Mouse (Mus musculus): ENCODE measurements at regions not wholly inside any gene's neighbourhood (a gene's known extent, or its start where the extent isn't known, plus 50 kb on each side); places are given as distances from the start of the nearest gene placed in this dataset.

DNA sequence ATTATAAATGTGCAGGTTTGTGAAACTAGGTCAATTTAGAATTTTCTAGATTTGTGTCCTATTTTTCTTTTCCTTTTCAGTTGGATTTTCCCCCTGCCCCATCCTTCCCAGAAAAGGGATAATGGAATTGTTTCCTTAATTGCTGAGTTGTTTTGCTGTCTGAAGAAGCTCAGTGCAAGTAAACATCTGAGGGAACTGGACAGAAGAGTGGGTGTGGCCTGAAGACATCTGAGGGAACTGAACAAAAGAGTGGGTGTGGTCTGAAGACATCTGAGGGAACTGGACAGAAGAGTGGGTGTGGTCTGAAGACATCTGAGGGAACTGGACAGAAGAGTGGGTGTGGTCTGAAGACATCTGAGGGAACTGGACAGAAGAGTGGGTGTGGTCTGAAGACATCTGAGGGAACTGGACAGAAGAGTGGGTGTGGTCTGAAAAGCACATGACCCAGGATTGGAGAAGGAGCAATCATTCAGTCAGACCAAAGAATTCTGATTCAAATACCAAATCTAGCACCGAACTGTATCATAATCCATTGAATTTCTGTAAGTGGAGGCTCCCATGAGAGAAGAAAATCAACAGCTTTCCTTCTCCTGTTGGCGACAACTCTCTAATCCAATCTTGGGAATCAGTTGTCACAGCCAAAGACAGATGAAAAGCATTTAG is 1479.8 kb downstream of the 4930444P10Rik start:
- no peaks in the 10 kb centered on the region for H3K36me3 ChIP-seq
- WGBS: 94% methylated on average over 2 of the region's 2 CpGs
- no peak for ATAC-seq (ENCODE audit: low FRiP score)
- no peaks in the 10 kb centered on the region for H3K4me1 ChIP-seq
- no peak overlapping the region for H3K4me3 ChIP-seq
- H3K27ac ChIP-seq: no peak overlapping the region
- no peaks in the 10 kb centered on the region for H3K9me3 ChIP-seq (replicated peaks)
- H3K9ac ChIP-seq: no peak overlapping the region
- H3K27me3 ChIP-seq: no peaks in the 10 kb centered on the region
- H3K4me2 ChIP-seq (replicated peaks): no peak overlapping the region

DNA sequence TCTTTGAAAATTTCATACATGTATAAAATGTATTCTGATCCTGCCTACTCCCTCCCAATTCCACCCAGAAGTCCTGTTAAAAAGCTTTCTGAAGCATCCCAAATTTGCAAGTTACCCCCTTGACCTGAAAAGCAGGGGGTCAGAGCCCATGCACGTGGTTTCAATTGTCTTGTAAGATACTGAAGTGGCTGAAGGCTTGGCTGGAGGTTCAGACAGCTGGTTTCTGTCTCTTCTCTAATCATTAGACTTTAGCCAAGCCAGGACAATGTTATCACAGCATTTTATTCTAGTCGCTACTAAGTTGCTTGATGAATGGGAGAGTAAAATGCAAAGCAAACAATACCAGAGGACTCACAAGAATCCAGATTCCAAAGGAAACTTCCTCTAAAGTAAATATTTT is 1484.1 kb downstream of the 4930444P10Rik start:
- Histone ChIP-seq H3K27ac (no peak overlapping the region), H3K36me3 (no peaks in the 10 kb centered on the region), H3K4me1 (no peaks in the 10 kb centered on the region), H3K9ac (no peak overlapping the region), H3K4me3 (no peak overlapping the region), H3K4me2 (replicated peaks) (no peak overlapping the region), H3K9me3 (replicated peaks) (no peaks in the 10 kb centered on the region), H3K27me3 (no peaks in the 10 kb centered on the region)
- WGBS: 16% methylated on average over 2 of the region's 2 CpGs
- no peak for ATAC-seq (ENCODE audit: low FRiP score)

DNA sequence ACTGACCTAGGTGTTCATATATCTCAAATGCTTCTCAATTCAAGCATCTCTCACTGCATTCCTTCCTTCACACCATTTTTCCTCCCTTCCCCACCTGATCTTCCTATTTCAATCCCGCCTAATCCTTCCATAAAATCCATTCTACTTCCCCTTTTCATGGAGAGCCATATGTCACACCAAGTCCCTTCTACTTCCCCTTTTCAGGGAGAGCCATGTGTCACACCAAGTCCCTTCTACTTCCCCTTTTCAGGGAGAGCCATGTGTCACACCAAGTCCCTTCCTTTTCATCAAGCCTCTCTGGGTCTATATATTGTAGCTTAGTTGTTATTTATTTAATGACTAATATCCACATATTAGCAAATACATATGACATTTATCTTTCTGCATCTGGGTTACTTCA is 1497.2 kb downstream of the 4930444P10Rik start:
- Histone ChIP-seq H3K4me1 (no peaks in the 10 kb centered on the region), H3K9me3 (replicated peaks) (no peaks in the 10 kb centered on the region), H3K4me3 (no peak overlapping the region), H3K4me2 (replicated peaks) (no peak overlapping the region), H3K27ac (no peak overlapping the region), H3K9ac (no peak overlapping the region), H3K27me3 (no peaks in the 10 kb centered on the region), H3K36me3 (no peaks in the 10 kb centered on the region)
- WGBS: 79% methylated on average over 1 of the region's 1 CpGs
- no peak for ATAC-seq (ENCODE audit: low FRiP score)

DNA sequence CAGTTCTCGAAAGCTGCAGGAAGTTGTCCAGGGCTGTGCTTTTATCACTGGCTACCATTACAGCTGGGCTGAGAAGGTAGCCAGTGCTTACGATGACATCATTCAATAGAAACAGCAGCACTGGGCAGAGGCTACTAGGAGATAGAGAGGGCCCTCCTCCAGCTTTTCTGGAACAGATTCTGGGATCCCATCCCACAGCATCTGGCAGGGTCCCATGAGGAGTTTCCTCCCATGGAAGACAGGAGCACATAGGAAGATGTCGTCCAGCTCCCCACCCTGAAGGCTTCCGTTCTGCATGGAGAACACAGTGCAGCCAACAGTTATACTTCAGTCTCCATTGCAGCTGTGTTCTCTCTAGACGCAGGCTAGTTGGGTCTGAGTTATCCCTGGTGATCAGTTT is 1503.2 kb downstream of the 4930444P10Rik start:
- Histone ChIP-seq H3K4me2 (replicated peaks) (no peak overlapping the region), H3K9me3 (replicated peaks) (no peaks in the 10 kb centered on the region), H3K9ac (no peak overlapping the region), H3K27ac (no peak overlapping the region), H3K4me1 (no peaks in the 10 kb centered on the region), H3K4me3 (no peak overlapping the region), H3K36me3 (no peaks in the 10 kb centered on the region), H3K27me3 (no peaks in the 10 kb centered on the region)
- 92% methylated on average over 5 of the region's 5 CpGs for WGBS
- ATAC-seq (ENCODE audit: low FRiP score): no peak

DNA sequence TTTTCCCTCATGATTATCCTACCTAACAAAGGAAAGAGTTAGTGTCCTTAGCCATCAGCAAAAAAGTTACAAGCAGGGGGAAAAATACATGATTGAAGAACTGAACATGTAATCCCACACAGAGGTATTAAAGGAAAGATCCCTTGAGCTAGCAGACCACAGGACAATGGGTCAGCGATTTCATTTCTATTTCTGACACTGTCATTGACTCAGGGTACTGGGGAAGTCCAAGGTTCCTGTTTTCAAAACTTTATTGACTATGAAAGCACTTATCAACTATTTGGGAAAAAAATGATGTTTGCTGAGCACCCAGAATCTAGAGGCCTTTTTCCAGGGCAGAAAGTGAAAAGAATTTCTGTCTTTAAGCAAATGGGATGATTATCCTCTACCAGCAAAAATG is 1513.7 kb downstream of the 4930444P10Rik start:
- ATAC-seq (ENCODE audit: low FRiP score): no peak
- H3K4me1 ChIP-seq: no peaks in the 10 kb centered on the region
- 83% methylated on average over 1 of the region's 1 CpGs for WGBS
- H3K36me3 ChIP-seq: no peaks in the 10 kb centered on the region
- no peaks in the 10 kb centered on the region for H3K27me3 ChIP-seq
- no peak overlapping the region for H3K9ac ChIP-seq
- no peak overlapping the region for H3K4me3 ChIP-seq
- no peaks in the 10 kb centered on the region for H3K9me3 ChIP-seq (replicated peaks)
- no peak overlapping the region for H3K27ac ChIP-seq
- no peak overlapping the region for H3K4me2 ChIP-seq (replicated peaks)

DNA sequence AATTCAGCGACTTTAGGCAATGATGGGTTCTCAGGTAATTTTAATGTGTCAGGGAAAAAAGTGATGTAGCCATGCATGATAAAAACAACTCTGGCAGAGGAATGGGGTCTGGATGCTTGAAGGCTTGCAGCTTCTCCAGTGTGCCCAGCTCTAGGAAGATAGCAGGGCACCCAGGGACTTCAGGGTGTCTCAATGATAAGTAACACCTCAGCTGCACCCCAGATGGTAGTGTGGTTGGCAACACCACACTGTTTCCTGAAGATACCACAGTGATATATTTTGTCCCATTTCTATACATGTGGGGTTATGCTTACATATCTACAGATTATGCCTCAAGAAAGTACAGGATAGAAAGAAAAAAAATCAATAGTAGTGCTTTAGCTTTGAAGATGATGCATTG is 1516.9 kb downstream of the 4930444P10Rik start:
- H3K4me1 ChIP-seq: no peaks in the 10 kb centered on the region
- no peak for ATAC-seq (ENCODE audit: low FRiP score)
- WGBS: 100% methylated on average over 1 of the region's 1 CpGs

DNA sequence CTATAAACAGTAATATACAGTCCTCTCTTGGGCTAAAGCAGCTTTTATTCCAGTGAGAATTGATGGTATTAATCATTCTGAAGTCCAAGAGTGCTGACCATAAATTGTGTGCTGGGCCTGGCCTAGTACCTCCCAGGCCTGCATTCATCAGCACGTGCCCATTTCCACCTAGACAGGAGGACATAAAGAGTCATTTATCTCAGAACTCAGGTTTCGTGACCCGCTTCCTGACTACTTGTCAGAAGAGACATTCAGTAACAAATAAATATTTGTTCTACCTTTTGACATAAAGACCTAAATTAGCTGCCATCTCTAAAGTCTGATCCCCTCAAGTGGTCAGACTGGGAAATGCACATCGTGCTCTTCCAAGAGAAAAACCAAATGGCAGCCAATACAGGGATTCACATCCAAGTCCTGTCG is 1522.6 kb downstream of the 4930444P10Rik start:
- Histone ChIP-seq H3K27ac (no peak overlapping the region), H3K27me3 (no peaks in the 10 kb centered on the region), H3K4me2 (replicated peaks) (no peak overlapping the region), H3K36me3 (no peaks in the 10 kb centered on the region), H3K9me3 (replicated peaks) (no peaks in the 10 kb centered on the region), H3K4me3 (no peak overlapping the region), H3K9ac (no peak overlapping the region), H3K4me1 (no peaks in the 10 kb centered on the region)
- ATAC-seq (ENCODE audit: low FRiP score): peak; percentile 52; the same call in 1 of the 2 replicates
- WGBS: 24% methylated on average over 5 of the region's 5 CpGs

More for the DNA sequence above, 1516.9 kb downstream of the 4930444P10Rik start:
- Histone ChIP-seq H3K27ac (no peak overlapping the region), H3K36me3 (no peaks in the 10 kb centered on the region), H3K4me3 (no peak overlapping the region), H3K9ac (no peak overlapping the region), H3K4me2 (replicated peaks) (no peak overlapping the region), H3K27me3 (no peaks in the 10 kb centered on the region), H3K9me3 (replicated peaks) (no peaks in the 10 kb centered on the region)

DNA sequence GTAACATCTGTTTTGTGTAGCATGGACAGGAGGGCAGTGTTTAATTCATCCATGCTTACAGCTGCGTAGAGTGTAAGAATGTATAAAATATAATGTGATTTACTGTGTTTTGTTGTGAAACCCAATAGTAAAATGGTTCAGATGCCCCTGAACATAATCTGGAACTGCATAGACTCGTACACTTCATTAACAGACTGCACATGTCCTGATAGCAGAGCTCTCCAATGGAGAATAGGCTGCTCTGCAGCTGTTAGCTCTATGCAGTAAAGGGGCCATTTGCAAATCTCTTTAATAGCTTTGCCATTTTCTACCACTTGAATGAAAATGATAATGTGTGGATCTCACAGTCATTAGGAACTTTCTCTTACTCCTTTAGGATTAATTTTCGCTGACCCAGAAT is 1523.0 kb downstream of the 4930444P10Rik start:
- Histone ChIP-seq H3K36me3 (no peaks in the 10 kb centered on the region), H3K4me3 (no peak overlapping the region), H3K27me3 (no peaks in the 10 kb centered on the region), H3K9ac (no peak overlapping the region), H3K27ac (no peak overlapping the region), H3K4me1 (no peaks in the 10 kb centered on the region), H3K4me2 (replicated peaks) (no peak overlapping the region), H3K9me3 (replicated peaks) (no peaks in the 10 kb centered on the region)
- peak; percentile 71; the same call in 1 of the 2 replicates for ATAC-seq (ENCODE audit: low FRiP score)
- 67% methylated on average over 3 of the region's 3 CpGs for WGBS

DNA sequence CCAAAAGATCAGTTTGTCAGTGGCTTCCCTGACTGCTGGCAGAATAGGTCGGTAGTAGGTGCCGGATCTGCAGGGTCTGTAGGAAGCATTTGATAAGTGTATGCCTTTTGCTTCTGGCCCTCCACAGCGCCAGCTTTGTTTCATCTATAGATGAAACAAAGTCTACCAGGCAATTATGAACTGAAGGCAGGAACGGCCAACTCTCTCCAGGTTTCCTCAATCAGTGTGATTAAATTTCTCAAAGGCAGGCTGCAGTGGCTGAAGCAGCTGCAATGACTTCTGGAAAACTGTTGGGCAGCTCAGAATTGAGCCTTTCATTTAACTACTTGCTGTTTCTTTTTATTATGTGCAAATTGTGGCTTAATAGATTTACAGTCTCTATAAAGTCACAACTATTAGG is 1526.1 kb downstream of the 4930444P10Rik start:
- no peak overlapping the region for H3K4me3 ChIP-seq
- ATAC-seq (ENCODE audit: low FRiP score): no peak
- WGBS: 68% methylated on average over 4 of the region's 4 CpGs
- H3K36me3 ChIP-seq: no peaks in the 10 kb centered on the region
- H3K4me1 ChIP-seq: no peaks in the 10 kb centered on the region
- no peak overlapping the region for H3K4me2 ChIP-seq (replicated peaks)
- H3K27ac ChIP-seq: no peak overlapping the region
- H3K9me3 ChIP-seq (replicated peaks): no peaks in the 10 kb centered on the region
- H3K27me3 ChIP-seq: no peaks in the 10 kb centered on the region
- H3K9ac ChIP-seq: no peak overlapping the region

DNA sequence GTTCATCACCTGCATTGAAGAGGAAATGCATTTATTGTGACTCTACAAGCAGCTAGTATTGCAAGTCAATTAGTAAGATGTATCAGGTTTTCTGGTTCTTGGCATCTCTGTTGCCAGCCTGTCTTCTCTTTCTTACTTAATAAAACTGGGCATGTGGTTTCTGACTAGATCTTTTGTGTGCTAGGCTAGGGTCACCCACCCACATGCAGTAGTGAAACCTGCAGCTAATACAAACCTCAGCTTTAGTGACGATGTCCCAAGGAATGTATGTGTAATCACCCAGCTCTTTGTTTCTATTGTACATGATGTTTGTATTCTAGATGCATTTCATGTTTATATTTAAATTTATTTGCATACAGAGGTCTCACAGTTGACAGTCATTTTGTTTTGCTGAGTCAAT is 1526.7 kb downstream of the 4930444P10Rik start:
- H3K4me3 ChIP-seq: no peak overlapping the region
- no peak overlapping the region for H3K9ac ChIP-seq
- H3K27ac ChIP-seq: no peak overlapping the region
- no peak for ATAC-seq (ENCODE audit: low FRiP score)
- no peaks in the 10 kb centered on the region for H3K9me3 ChIP-seq (replicated peaks)
- 62% methylated on average over 1 of the region's 1 CpGs for WGBS
- H3K36me3 ChIP-seq: no peaks in the 10 kb centered on the region
- H3K4me1 ChIP-seq: no peaks in the 10 kb centered on the region
- no peaks in the 10 kb centered on the region for H3K27me3 ChIP-seq
- no peak overlapping the region for H3K4me2 ChIP-seq (replicated peaks)
